Mouse (Mus musculus): Measurements from ENCODE around the gene Vmn2r18.

The Vmn2r18 gene

DNA sequence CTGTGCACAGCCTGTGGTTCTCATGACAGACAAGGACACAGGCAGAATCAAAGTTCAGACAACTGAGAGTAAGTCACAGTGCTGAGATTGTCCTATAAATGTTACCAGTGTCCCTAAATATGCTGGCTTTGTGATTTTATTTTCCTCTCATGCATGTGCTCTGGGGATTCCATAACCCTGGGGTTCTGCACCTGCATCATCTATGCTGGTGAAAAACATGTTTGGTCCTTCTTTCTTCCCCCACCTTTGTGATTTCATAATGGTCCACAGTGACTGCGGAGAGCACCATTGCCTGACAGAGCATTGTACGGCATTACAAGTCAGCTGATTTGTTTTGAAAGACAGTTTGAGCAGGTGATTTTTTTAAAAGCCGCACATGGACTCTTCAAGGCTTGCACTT, at the start of gene Vmn2r18:
Gene Vmn2r18 (minus strand): TSS at position 101 of the 400 bp plus-strand sequence.
- no peak for DNase-seq (ENCODE audit: low spot score)

DNA sequence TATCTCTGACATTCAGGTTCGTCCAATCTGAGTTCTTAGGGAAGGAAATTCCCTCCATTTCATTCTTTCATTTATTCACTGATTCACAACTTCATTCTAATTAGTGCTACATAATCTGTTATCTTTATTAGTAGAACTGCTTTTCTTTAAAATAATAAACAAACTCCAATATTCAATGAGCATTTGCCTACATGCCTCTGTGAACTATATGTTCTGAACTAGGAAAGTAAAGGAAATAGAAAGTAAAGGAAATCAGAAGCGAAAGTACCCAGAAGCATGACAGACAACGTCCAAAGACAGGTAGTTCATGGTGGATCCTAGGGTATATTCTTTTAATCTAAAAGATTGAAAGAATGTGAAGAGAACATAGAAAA, 45.6 kb upstream of the Vmn2r18 start:
- DNase-seq (ENCODE audit: low spot score): no peak

DNA sequence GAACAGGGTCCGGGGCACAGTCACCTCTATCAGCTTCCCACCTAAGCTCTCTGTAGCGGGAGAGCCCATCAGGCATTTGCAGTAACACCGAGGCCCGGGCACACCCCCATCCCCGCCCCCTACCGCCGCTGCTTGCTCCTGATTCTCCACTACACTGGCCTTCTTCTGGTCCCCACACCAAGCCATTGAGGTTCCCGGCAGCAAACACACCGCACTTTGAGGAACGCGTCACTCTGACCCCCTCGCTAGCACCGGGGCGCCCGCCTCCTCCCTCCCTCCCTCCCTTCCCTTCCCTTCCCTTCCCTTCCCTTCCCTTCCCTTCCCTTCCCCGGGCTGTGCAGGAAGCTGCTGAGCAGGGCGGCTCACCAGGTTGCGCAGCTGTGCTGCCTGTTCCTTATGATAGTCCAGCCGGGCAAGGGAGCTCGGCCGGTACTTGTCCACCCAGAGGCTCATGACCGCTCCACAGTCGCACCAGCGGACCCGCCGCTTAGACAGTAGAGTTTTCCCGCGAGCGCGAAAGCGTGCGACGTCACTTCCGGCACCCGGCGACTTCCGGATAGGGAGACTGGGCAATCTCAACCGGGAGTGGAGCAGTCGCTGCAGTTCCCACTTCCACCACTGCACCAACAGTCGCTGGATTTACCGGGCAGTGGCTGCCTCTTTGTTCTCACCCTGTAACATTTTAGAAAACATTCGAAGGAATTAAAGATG, 45.0 kb upstream of the Vmn2r18 start, which contains the start of gene Rfc3:
Gene Rfc3 (minus strand): TSS at position 543 of the 711 bp plus-strand sequence.
- peak; percentile 90 for DNase-seq (ENCODE audit: low spot score)

DNA sequence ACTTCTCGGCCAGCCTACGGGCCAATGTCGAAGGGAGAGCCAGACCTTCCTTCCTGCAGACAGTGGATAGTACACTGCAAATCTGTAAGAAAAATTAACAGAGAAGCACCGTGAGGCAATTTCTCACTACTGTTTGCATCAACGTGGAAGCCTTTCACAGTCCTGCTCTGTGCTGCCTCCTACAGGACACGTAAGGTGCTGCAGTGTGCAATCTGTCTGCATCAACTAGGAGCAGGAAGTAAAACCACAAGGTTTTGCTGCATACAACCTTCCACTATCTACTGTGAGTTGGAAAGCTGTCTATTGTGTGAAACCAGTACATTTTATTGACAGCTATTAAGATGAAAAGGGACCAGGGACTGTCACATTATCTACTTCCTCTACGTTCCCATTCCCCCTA, 39.0 kb upstream of the Vmn2r18 start:
- DNase-seq (ENCODE audit: low spot score): no peak

DNA sequence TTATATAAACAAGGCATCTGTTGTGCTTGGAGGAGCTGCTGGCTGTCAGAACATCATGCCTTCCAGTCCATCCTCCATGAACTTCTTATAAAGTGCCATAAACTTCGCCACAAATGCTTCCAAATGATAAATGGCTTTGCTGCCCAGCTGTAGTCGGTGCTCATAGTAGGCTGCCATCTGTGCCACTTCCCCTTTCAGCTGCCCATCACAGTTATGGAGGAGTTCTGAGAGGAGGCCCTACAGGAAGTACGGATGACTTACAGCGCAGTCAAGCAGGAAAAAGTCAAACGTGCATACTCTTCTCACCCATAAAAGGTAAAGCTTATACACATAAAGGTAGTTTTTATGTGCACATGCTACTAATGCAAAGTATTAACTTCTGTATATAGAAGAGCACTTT, 37.0 kb upstream of the Vmn2r18 start:
- DNase-seq (ENCODE audit: low spot score): no peak

DNA sequence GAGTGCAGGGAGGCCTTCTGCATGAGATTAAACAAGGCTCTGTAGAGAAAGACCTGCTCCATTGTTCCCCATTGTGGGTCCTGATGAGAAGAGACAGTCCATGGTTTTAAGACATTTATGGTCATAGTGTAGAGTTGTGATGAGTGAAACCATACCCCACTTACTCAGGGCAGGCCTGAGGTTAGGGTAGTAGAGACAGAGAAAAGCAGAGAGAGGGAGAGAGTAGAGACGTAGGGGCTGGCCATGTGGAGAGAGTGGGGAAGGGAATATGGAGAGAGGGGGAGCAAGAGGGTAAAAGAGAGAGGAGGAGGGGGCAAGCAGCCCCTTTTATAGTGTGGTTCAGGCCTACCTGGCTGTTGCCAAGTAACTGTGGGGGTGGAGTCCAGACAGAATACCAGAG, 36.3 kb upstream of the Vmn2r18 start:
- DNase-seq (ENCODE audit: low spot score): no peak

DNA sequence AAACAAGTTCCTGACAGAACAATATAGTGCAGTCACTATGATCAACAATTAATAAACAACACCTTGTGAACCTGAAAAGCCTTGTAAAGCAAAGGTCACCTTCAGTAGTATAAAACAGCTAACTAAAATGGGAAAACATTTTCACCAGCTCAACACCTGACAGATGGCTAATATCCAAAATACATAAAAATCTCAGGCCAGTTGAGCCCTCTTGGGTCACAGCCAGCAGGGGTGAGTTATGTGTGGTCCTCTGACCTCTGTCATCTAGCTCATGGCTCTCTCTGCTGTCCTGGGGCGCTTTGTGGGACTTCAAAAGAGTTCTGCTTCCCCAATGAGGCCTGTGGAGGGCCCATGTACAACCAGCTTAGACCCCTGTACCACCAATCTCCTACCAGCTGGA, 4.1 kb downstream of the Vmn2r18 start:
- no peak for DNase-seq (ENCODE audit: low spot score)

All from testis, postnatal 14 days (tissue).